In the genomic region with DNA sequence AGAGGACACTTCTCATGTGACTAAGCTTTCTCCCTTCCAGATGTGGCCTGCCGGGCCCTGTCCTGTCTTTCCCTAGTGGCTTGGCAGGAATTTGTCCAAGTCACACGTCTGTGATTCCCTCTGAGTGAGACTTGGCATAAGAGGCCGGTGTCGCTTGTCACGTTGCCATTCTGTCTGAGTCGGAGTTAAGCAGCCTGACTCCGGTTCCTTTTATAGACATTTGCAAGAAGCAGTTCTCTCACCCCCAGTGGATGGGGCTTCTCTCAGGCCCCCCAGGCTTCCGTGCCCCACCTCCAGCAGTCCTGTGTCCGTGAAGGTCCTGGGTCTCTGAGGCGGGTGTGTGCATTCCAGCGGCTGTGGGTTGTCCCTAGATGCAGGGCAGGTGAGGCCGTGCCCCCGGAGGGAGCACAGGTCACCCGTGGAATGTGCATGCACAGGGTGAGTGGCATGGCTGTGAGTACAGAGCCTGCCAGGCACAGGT, we compare ENCODE assay signal across 9 mouse cellular contexts. TPM values are rescaled to one million over a fixed set of nuclear protein-coding genes. Genes with fewer than 3 reads are reported as not detected.
A peak's percentile ranks its signal among the peaks of the same experiment; 100 is the strongest.
DNase-seq lines count a peak whose midpoint lies in the region; ATAC-seq lines count a peak whose summit lies in the region.
"Had no signal": no experiment of that assay in that cellular context is flagged by ENCODE, and none has a peak within 500 bp of the region (broad histone marks: within the 10 kb centered on the region; RNA-seq: fewer than 3 reads in every experiment).

No protein-coding gene starts in this region.

- ATAC-seq in embryonic facial prominence, embryonic 12.5 days (ENCODE audit: insufficient number of reproducible peaks, insufficient read depth, low FRiP score, low TSS enrichment) = no peak
- ATAC-seq in heart, embryonic 12.5 days (ENCODE audit: insufficient number of reproducible peaks, low FRiP score) = no peak
- no peak for ATAC-seq in kidney, embryonic 14.5 days (ENCODE audit: low FRiP score, low TSS enrichment)
- no peak for ATAC-seq in activated CD4-positive, CD25-positive, alpha-beta regulatory T cell, adult 4 months

- peaks cover 43% of the 10 kb centered on the region for H3K4me1 ChIP-seq in embryonic facial prominence, embryonic 12.5 days
- H3K4me1 ChIP-seq in heart, embryonic 12.5 days (replicated peaks) = peaks cover 71% of the 10 kb centered on the region
- peaks cover 41% of the 10 kb centered on the region for H3K4me1 ChIP-seq in kidney, embryonic 14.5 days (ENCODE audit: control insufficient read depth, insufficient read depth, low read length)

- H3K36me3 ChIP-seq in embryonic facial prominence, embryonic 12.5 days = peaks cover 20% of the 10 kb centered on the region
- peaks cover 32% of the 10 kb centered on the region for H3K36me3 ChIP-seq in heart, embryonic 12.5 days
- peaks cover 18% of the 10 kb centered on the region; the same call in 1 of the 2 replicates for H3K36me3 ChIP-seq in kidney, embryonic 14.5 days (ENCODE audit: control insufficient read depth, insufficient read depth, low read length)

- peak overlapping the region; percentile 72 for H3K4me2 ChIP-seq in embryonic facial prominence, embryonic 12.5 days (replicated peaks)
- H3K4me2 ChIP-seq in heart, embryonic 12.5 days = peak overlapping the region; percentile 80
- H3K4me2 ChIP-seq in kidney, embryonic 14.5 days (replicated peaks; ENCODE audit: low read depth, low read length) = peak overlapping the region; percentile 85

- H3K9ac ChIP-seq in embryonic facial prominence, embryonic 12.5 days = peak overlapping the region; percentile 98
- peak overlapping the region; percentile 99 for H3K9ac ChIP-seq in heart, embryonic 12.5 days
- peak overlapping the region; percentile 97; the same call in 1 of the 2 replicates for H3K9ac ChIP-seq in kidney, embryonic 14.5 days (ENCODE audit: low read depth, low read length)

- H3K9me3 ChIP-seq in embryonic facial prominence, embryonic 12.5 days = no peaks in the 10 kb centered on the region
- H3K9me3 ChIP-seq in heart, embryonic 12.5 days (replicated peaks) = no peaks in the 10 kb centered on the region
- H3K9me3 ChIP-seq in kidney, embryonic 14.5 days (ENCODE audit: control insufficient read depth, low read length) = no peaks in the 10 kb centered on the region

- WGBS in embryonic facial prominence, embryonic 12.5 days = 25% methylated on average over 14 of the region's 14 CpGs
- 21% methylated on average over 14 of the region's 14 CpGs for WGBS in heart, embryonic 12.5 days
- 26% methylated on average over 14 of the region's 14 CpGs for WGBS in kidney, embryonic 14.5 days

- peak overlapping the region; percentile 99 for H3K4me3 ChIP-seq in embryonic facial prominence, embryonic 12.5 days
- H3K4me3 ChIP-seq in heart, embryonic 12.5 days = peak overlapping the region; percentile 98
- H3K4me3 ChIP-seq in kidney, embryonic 14.5 days (ENCODE audit: low read length) = peak overlapping the region; percentile 100

- peak; percentile 47 for DNase-seq in cerebellum, adult 9-10 months
- no peak for DNase-seq in cerebellum, postnatal 4 days (ENCODE audit: low spot score in 2 of 2)
- peak; percentile 56 for DNase-seq in lung, postnatal 25 days (ENCODE audit: low spot score)
- DNase-seq in thymus, postnatal 4 days = no peak

- no peaks in the 10 kb centered on the region for H3K27me3 ChIP-seq in embryonic facial prominence, embryonic 12.5 days
- no peaks in the 10 kb centered on the region for H3K27me3 ChIP-seq in heart, embryonic 12.5 days (replicated peaks)
- H3K27me3 ChIP-seq in kidney, embryonic 14.5 days (ENCODE audit: control insufficient read depth, insufficient read depth, low read length) = no peaks in the 10 kb centered on the region
- H3K27me3 ChIP-seq: CH12.LX had no signal

- H3K27ac ChIP-seq in embryonic facial prominence, embryonic 12.5 days = 0 out of 2 replicates have a peak overlapping the region, but pooled peaks have one; percentile 60
- peak overlapping the region; percentile 96 for H3K27ac ChIP-seq in heart, embryonic 12.5 days (ENCODE audit: poor library complexity, severe bottlenecking)
- no peak overlapping the region for H3K27ac ChIP-seq in kidney, embryonic 14.5 days (ENCODE audit: low read depth, low read length)

RNA-seq across cellular contexts. Expression of a gene that starts 13.9 kb away (rescaled TPM):
- 141 and 143 TPM in 2 replicates for polyA plus RNA-seq in embryonic facial prominence, embryonic 12.5 days (2016; fragmentation: Nextera tagmentation; extraction: Ambion mirVana)
- polyA plus RNA-seq in heart, embryonic 12.5 days (2016; fragmentation: Nextera tagmentation; extraction: Ambion mirVana) = 127 and 133 TPM in 2 replicates
- 136 and 148 TPM in 2 replicates for polyA plus RNA-seq in kidney, embryonic 14.5 days (2014; fragmentation: Nextera tagmentation; extraction: Ambion mirVana)
- polyA plus RNA-seq in activated CD4-positive, CD25-positive, alpha-beta regulatory T cell, adult 4 months (2017; shearing (Covaris generic)) = 1 to 10 TPM; 2.5 to 4.7 TPM

RNA-seq across cellular contexts. Expression of a gene that starts 34.8 kb away (rescaled TPM):
- polyA plus RNA-seq in embryonic facial prominence, embryonic 12.5 days (2016; fragmentation: Nextera tagmentation; extraction: Ambion mirVana) = 27.4 and 30.7 TPM in 2 replicates
- polyA plus RNA-seq in heart, embryonic 12.5 days (2016; fragmentation: Nextera tagmentation; extraction: Ambion mirVana) = 19.1 and 19.3 TPM in 2 replicates
- polyA plus RNA-seq in kidney, embryonic 14.5 days (2014; fragmentation: Nextera tagmentation; extraction: Ambion mirVana) = 13.9 and 16.4 TPM in 2 replicates
- polyA plus RNA-seq in activated CD4-positive, CD25-positive, alpha-beta regulatory T cell, adult 4 months (2017; shearing (Covaris generic)) = 10 to 100 TPM; 68.3 to 97.8 TPM

Comparison
In these comparisons a context has a peak if more than half of its experiments do, and no peak if none do; other contexts are left out.
1. DNase-seq: peak in cerebellum, adult 9-10 months (single experiment) and lung, postnatal 25 days (single experiment); none in cerebellum, postnatal 4 days (0 of 2) and thymus, postnatal 4 days (single experiment).
2. RNA of a gene that starts 13.9 kb away (polyA plus RNA-seq): 141 to 143 TPM in embryonic facial prominence, embryonic 12.5 days, 136 to 148 TPM in kidney, embryonic 14.5 days and 127 to 133 TPM in heart, embryonic 12.5 days; 2.5 to 4.7 TPM in activated CD4-positive, CD25-positive, alpha-beta regulatory T cell, adult 4 months; every median in the first group is over 10 times any median in the second.
3. Peak in every context shown above with its lines, with median percentiles within 50 percentile points of each other: H3K4me2 ChIP-seq, H3K4me3 ChIP-seq and H3K9ac ChIP-seq.